Mouse (Mus musculus) ES-Bruce4 (cell line): Measurements from ENCODE around the gene Plcd3. TPM values are rescaled to one million over a fixed set of nuclear protein-coding genes. Genes with fewer than 3 reads are reported as not detected.

ENCODE experiments used
- H3K27ac ChIP-seq: 2 replicates; pipeline ENCODE4 v1.5.1; 2012; ENCODE audit warnings: low read length, inconsistent platforms; ENCODE audit not compliant: insufficient read depth
- H3K27me3 ChIP-seq: 2 replicates; pipeline ENCODE4 v1.6.1; 2012; ENCODE audit warnings: mild to moderate bottlenecking, low read length, inconsistent platforms; ENCODE audit not compliant: control insufficient read depth, poor library complexity, insufficient read depth, severe bottlenecking
- H3K36me3 ChIP-seq: 2 replicates; pipeline ENCODE4 v1.6.1; 2012; ENCODE audit warnings: inconsistent platforms, mild to moderate bottlenecking, low read length, moderate library complexity; ENCODE audit not compliant: control insufficient read depth, poor library complexity, insufficient read depth, severe bottlenecking
- H3K4me1 ChIP-seq: one replicate; pipeline ENCODE4 v1.8.1; 2011; ENCODE audit warnings: low read length; ENCODE audit not compliant: control insufficient read depth, insufficient read depth
- H3K4me3 ChIP-seq: 2 replicates; pipeline ENCODE4 v1.5.1; 2011; ENCODE audit warnings: low read depth, mild to moderate bottlenecking, low read length
- H3K9ac ChIP-seq: 2 replicates; pipeline ENCODE4 v1.6.1; 2012; ENCODE audit warnings: low read depth, mild to moderate bottlenecking, inconsistent platforms; ENCODE audit not compliant: poor library complexity, severe bottlenecking
- H3K9me3 ChIP-seq: replicated peaks from 2 replicates; pipeline ENCODE4 v1.6.1; 2012; ENCODE audit warnings: mild to moderate bottlenecking, low read length, inconsistent platforms; ENCODE audit not compliant: control insufficient read depth, poor library complexity, insufficient read depth, severe bottlenecking
- CTCF ChIP-seq: IDR thresholded peaks from one replicate; pipeline ENCODE4 v1.8.1; 2011; ENCODE audit warnings: low read depth, low read length
- EP300 ChIP-seq: IDR thresholded peaks from 2 replicates; pipeline ENCODE4 v1.6.1; 2011; ENCODE audit warnings: low read depth, low read length; ENCODE audit not compliant: insufficient read depth
- POLR2A ChIP-seq: IDR thresholded peaks from one replicate; pipeline ENCODE4 v1.8.1; 2011; ENCODE audit warnings: low read length; ENCODE audit not compliant: insufficient read depth
- polyA plus RNA-seq: library from polyadenylated mRNA; stranded (reverse); fragments of >200 nt; gene quantifications from 2 replicates; pipeline ENCODE4 v1.2.4, GENCODE M21; 2011; ENCODE audit warnings: low read depth; ENCODE audit not compliant: missing spikeins, insufficient read depth, insufficient read length

The Plcd3 gene
- polyA plus RNA-seq, 1 experiment, result 14.7 TPM

DNA sequence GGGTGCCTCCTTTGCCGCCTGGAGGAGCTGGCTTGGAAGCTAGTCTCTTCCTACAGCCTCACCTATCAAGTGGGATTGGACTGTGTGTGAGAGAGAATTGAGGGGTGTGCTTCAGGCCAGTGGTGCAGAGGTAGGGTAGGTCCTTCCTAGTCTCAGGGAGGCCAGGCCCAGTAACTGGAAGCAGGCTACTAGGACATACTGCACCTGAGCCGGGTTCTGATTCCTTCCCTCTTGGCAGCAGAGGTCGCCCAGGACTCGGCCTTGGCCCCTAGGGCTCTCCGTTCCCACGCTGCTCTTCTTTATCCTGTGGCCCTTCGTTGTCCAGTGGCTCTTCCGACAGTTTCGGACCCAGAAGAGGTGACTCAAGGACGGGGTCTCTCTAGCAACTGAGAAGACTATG lies 9.8 kb upstream of the Plcd3 start:
- TF ChIP-seq CTCF (no peak), POLR2A (no peak), EP300 (no peak)
- no peaks in the 10 kb centered on the region for H3K4me1 ChIP-seq
- peak overlapping the region; percentile 93 for H3K27ac ChIP-seq
- H3K9me3 ChIP-seq, result no peaks in the 10 kb centered on the region
- H3K9ac ChIP-seq, result peak overlapping the region; percentile 96
- peaks cover 3% of the 10 kb centered on the region; the same call in 1 of the 2 replicates for H3K36me3 ChIP-seq
- no peaks in the 10 kb centered on the region for H3K27me3 ChIP-seq
- peak overlapping the region; percentile 74 for H3K4me3 ChIP-seq

DNA sequence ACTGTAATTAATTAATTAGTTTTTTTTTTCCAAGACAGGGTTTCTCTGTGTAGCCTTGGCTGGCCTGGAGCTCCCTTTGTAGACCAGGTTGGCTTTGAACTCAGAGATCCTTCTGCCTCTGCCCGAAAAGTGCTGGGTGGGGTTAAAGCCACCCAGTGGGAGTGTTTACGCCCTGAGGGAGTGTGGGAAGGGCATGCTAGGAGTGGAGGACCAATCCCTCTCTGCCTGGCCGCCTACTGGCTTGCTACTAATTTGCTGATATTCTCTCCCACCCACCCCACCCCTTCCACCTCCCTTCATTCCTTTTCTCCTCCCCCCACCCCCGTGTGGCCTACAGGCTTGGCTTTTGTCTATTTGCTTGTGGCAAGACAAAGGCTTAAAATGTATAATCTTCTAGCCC lies 4.9 kb upstream of the Plcd3 start:
- TF ChIP-seq EP300, result 0 out of 2 replicates have a peak, but pooled peaks have one; percentile 21
- TF ChIP-seq CTCF, result no peak
- TF ChIP-seq POLR2A, result no peak
- Histone ChIP-seq H3K27ac (peak overlapping the region; percentile 76), H3K4me1 (no peaks in the 10 kb centered on the region), H3K27me3 (no peaks in the 10 kb centered on the region), H3K36me3 (0 out of 2 replicates have a peak, but pooled peaks cover 3% of the 10 kb centered on the region), H3K9me3 (no peaks in the 10 kb centered on the region), H3K9ac (no peak overlapping the region), H3K4me3 (no peak overlapping the region)

DNA sequence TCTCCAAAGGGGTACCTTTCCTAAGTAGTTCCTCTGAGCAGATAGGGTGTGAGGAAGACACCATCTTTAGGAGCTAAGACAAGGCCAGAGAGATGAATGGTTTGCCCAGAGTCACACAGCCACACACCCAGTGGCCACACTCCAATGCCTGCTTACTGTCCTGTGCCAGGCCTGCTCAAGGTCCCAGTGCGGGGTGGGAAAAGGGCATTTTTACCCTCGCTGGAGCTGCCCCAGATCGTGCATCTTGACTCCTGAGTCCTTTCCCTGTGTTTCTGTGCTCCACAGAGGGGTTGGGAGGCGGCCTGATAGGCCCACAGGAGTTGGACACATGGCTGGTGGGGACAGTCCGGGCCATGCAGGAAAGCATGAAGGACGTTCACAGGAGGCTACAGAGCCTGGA lies 4.4 kb upstream of the Plcd3 start:
- Histone ChIP-seq H3K27me3 (no peaks in the 10 kb centered on the region), H3K36me3 (0 out of 2 replicates have a peak, but pooled peaks cover 3% of the 10 kb centered on the region), H3K9ac (no peak overlapping the region), H3K27ac (no peak overlapping the region), H3K4me1 (no peaks in the 10 kb centered on the region), H3K9me3 (no peaks in the 10 kb centered on the region), H3K4me3 (no peak overlapping the region)
- no peak for TF ChIP-seq CTCF
- no peak for TF ChIP-seq EP300
- no peak for TF ChIP-seq POLR2A

- TF ChIP-seq CTCF, result no peak
- Histone ChIP-seq H3K9ac (no peak overlapping the region), H3K4me1 (no peaks in the 10 kb centered on the region), H3K4me3 (no peak overlapping the region), H3K27ac (no peak overlapping the region), H3K9me3 (no peaks in the 10 kb centered on the region), H3K27me3 (no peaks in the 10 kb centered on the region), H3K36me3 (0 out of 2 replicates have a peak, but pooled peaks cover 3% of the 10 kb centered on the region)
Observed at GRCm38 (mm10) chr11:103105180-103105725, 3.8 kb upstream of the Plcd3 start.

- Histone ChIP-seq H3K9me3 (no peaks in the 10 kb centered on the region), H3K4me3 (no peak overlapping the region), H3K9ac (no peak overlapping the region), H3K36me3 (0 out of 2 replicates have a peak, but pooled peaks cover 3% of the 10 kb centered on the region), H3K27me3 (no peaks in the 10 kb centered on the region), H3K27ac (no peak overlapping the region), H3K4me1 (no peaks in the 10 kb centered on the region)
- TF ChIP-seq EP300 (no peak), POLR2A (no peak), CTCF (no peak)
Observed at GRCm38 (mm10) chr11:103104469-103104868, 3.0 kb upstream of the Plcd3 start.

DNA sequence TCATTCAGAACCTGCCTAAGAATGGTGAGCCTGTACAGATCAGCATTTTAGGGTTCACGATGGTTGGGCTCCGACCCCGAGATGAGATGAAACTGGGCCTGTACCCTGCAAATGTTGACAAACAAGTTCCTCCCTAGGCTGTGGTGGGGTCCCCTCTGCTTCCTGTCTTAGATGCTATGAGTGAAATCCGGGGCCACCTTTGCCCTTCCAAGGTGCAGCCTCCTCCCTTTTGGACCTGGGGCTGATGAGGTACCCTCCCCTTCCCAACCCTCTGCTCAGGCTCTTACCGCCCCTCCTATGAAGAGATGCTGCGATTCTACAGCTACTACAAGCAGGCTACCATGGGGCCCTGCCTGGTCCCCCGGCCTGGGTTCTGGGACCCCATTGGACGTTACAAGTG lies 2.2 kb upstream of the Plcd3 start:
- Histone ChIP-seq H3K27ac (no peak overlapping the region), H3K4me3 (no peak overlapping the region), H3K9me3 (no peaks in the 10 kb centered on the region), H3K9ac (no peak overlapping the region; the same call in 1 of the 2 replicates), H3K36me3 (no peaks in the 10 kb centered on the region), H3K4me1 (no peaks in the 10 kb centered on the region), H3K27me3 (no peaks in the 10 kb centered on the region)
- no peak for TF ChIP-seq EP300
- no peak for TF ChIP-seq POLR2A
- TF ChIP-seq CTCF, result no peak
